ENCODE assay signal across 11 mouse cellular contexts in the genomic region with DNA sequence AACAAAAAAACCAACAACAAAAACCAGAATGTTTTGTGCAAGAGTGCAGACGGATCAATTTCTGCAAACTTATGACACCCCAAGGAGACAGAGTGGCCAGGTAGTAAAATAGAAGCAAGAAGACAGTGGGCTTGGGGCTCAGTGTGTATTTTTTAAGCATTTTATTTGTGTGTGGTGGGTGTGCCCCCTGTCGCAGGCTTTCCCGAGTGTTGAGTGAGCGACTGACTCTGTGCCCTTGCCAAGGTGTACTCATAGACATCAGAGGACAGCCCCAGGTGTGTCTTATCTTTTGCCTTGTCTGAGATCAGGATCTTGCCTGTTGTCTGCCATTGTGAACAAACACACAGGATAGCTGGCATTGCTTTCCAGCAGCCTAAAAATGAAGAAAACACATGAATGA.
"Had no signal": no experiment of that assay in that cellular context is flagged by ENCODE, and none has a peak within 500 bp of the region (broad histone marks: within the 10 kb centered on the region; RNA-seq: fewer than 3 reads in every experiment).

No protein-coding gene starts in this region.

- H3K9me3 ChIP-seq: limb, embryonic 13.5 days; neural tube, embryonic 13.5 days had no signal

- H3K4me2 ChIP-seq: limb, embryonic 13.5 days; neural tube, embryonic 13.5 days had no signal

- H3K27ac ChIP-seq: kidney, postnatal 0 days; limb, embryonic 13.5 days; liver, embryonic 14.5 days; neural tube, embryonic 13.5 days had no signal

- H3K27me3 ChIP-seq: limb, embryonic 13.5 days; neural tube, embryonic 13.5 days had no signal

- DNase-seq: kidney, adult 8-10 months; kidney, postnatal 36 days; lung, adult 18-20 months; right cerebral cortex, postnatal 4 days; spleen, adult 18-20 months; thymus, adult 18-20 months; thymus, postnatal 14 days had no signal

- H3K9ac ChIP-seq: limb, embryonic 13.5 days; liver, embryonic 14.5 days; neural tube, embryonic 13.5 days had no signal

- H3K36me3 ChIP-seq: limb, embryonic 13.5 days; neural tube, embryonic 13.5 days had no signal

- H3K4me3 ChIP-seq: limb, embryonic 13.5 days; neural tube, embryonic 13.5 days had no signal
